Mouse (Mus musculus): ENCODE data around the gene Nlrc5.

The Nlrc5 gene

GRCm38 (mm10) chr8:94532525-94532872 is 98.3 kb downstream of the Nlrc5 start:
- DNase-seq, result no peak

- DNase-seq, result no peak
Measured at GRCm38 (mm10) chr8:94532873-94533671, 98.9 kb downstream of the Nlrc5 start, which contains the start of gene Cpne2. Gene Cpne2, plus strand, starts transcription at chr8:94532990.

GRCm38 (mm10) chr8:94534612-94535011 is 100.5 kb downstream of the Nlrc5 start:
- no peak for DNase-seq

- no peak for DNase-seq
Measured at GRCm38 (mm10) chr8:94535631-94536030, 101.5 kb downstream of the Nlrc5 start.

- DNase-seq, result no peak
Measured at GRCm38 (mm10) chr8:94537456-94537855, 103.3 kb downstream of the Nlrc5 start.

GRCm38 (mm10) chr8:94540025-94540424 is 105.9 kb downstream of the Nlrc5 start:
- no peak for DNase-seq

GRCm38 (mm10) chr8:94540889-94541795 is 107.0 kb downstream of the Nlrc5 start:
- DNase-seq, result no peak

GRCm38 (mm10) chr8:94543981-94544380 is 109.8 kb downstream of the Nlrc5 start:
- DNase-seq, result no peak

GRCm38 (mm10) chr8:94549041-94549440 is 114.9 kb downstream of the Nlrc5 start:
- DNase-seq, result no peak

- no peak for DNase-seq
Measured at GRCm38 (mm10) chr8:94549482-94549881, 115.3 kb downstream of the Nlrc5 start.

GRCm38 (mm10) chr8:94549998-94550397 is 115.8 kb downstream of the Nlrc5 start:
- DNase-seq, result no peak

GRCm38 (mm10) chr8:94551471-94552422 is 117.6 kb downstream of the Nlrc5 start:
- DNase-seq, result peak; percentile 42

GRCm38 (mm10) chr8:94552696-94553095 is 118.5 kb downstream of the Nlrc5 start:
- no peak for DNase-seq

- DNase-seq, result no peak
Measured at GRCm38 (mm10) chr8:94557281-94557680, 123.1 kb downstream of the Nlrc5 start.

- peak; percentile 33 for DNase-seq
Measured at GRCm38 (mm10) chr8:94561256-94561655, 127.1 kb downstream of the Nlrc5 start.

GRCm38 (mm10) chr8:94564421-94564820 is 130.3 kb downstream of the Nlrc5 start:
- no peak for DNase-seq

- no peak for DNase-seq
Measured at GRCm38 (mm10) chr8:94566033-94566432, 131.9 kb downstream of the Nlrc5 start.

- DNase-seq, result no peak
Measured at GRCm38 (mm10) chr8:94566446-94567158, 132.4 kb downstream of the Nlrc5 start.

- no peak for DNase-seq
Measured at GRCm38 (mm10) chr8:94567159-94567849, 133.1 kb downstream of the Nlrc5 start.

- DNase-seq, result no peak
Measured at GRCm38 (mm10) chr8:94568098-94568497, 133.9 kb downstream of the Nlrc5 start.

GRCm38 (mm10) chr8:94569419-94569818 is 135.3 kb downstream of the Nlrc5 start:
- DNase-seq, result no peak

All from cerebellum, adult 9-11 months (tissue).